Mouse (Mus musculus): ENCODE measurements at regions not wholly inside any gene's neighbourhood (a gene's known extent, or its start where the extent isn't known, plus 50 kb on each side); places are given as distances from the start of the nearest gene placed in this dataset.

DNA sequence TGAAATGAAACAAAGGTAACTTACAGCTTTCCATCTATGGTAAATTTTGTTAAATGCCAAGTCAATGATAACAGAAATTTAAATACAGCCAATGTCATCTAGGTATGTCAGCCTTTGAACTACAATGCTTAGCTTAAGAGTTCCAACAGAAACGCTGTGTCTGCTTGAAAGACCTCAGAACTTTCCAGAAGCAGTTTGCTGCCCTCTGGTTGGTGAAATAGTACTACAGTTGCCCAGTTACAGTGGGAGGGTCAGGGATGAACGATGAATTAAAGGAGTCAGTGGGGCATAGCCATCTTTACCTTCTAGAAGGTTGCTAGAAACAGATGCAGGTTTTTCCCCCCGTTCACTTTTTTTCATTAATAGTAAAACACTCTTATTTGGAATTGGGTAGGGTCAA, 201.0 kb upstream of the Klf12 start:
- TF ChIP-seq CTCF (IDR thresholded peaks at IDR 0.05; ENCODE audit: control insufficient read depth, insufficient read depth, insufficient read length) (no peak), MAX (IDR thresholded peaks at IDR 0.05) (no peak), MYOG (IDR thresholded peaks at IDR 0.05; ENCODE audit: control insufficient read depth, extremely low read depth, insufficient read length) (no peak), MYOD1 (IDR thresholded peaks at IDR 0.05; ENCODE audit: control insufficient read depth, insufficient read length, low read depth) (no peak), FOSL1 (IDR thresholded peaks at IDR 0.05; ENCODE audit: insufficient read depth, low read length, poor library complexity, severe bottlenecking) (no peak)

All from C2C12 (cell line).